Mouse (Mus musculus) left cerebral cortex, adult 8-10 months (tissue): Measurements from ENCODE around the gene Pum1. TPM values are rescaled to one million over a fixed set of nuclear protein-coding genes. Genes with fewer than 3 reads are reported as not detected.
"Not testable (repeated sequence)": the region's sequence is repeated elsewhere in the genome, so short reads cannot be mapped to it uniquely, and the experiment has no call there.

Source experiments
- DNase-seq, 2 experiments: peaks; one replicate each; pipeline ENCODE4 v3.0.0; 2022; ENCODE audit warnings: low spot score in 2 of 2
- total RNA-seq, 4 experiments: library from RNA; stranded (reverse); gene quantifications; 2 replicates each; pipeline ENCODE4 v1.2.4; 2022

Pum1 gene
- total RNA-seq, 4 experiments from 2014 or later, result 101 to 116 (median 106) TPM

DNA sequence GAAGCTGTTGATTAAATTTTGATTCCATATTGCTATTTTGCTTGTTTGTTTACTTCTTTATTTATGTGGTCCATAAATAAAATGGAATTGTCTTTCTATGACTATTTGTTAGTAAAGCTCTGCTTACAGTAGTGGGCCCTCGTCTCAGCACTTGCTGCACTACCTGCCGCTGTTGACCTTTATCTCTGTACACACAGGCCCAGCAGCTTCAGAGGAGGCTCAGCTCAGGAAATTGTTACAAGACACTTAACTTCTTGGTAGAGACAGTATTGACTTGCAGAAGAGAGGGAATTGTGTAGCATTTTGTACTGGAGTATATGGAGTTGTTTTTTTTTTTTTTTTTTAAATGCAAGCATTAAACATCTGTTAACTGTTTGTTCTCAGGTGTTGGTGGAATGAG lies 5.4 kb downstream of the Pum1 start:
- DNase-seq, result no peak

DNA sequence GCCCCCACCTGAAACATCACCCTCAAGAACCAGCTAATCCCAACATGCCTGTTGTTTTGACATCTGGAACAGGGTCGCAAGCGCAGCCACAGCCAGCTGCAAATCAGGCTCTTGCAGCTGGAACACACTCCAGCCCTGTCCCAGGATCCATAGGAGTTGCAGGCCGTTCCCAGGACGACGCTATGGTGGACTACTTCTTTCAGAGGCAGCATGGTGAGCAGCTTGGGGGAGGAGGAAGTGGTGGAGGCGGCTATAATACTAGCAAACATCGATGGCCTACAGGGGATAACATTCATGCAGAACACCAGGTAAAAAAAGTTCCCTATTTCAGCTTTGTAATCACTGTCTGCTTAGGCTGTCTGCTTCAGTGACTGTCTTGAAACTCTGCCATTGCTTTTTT lies 5.9 kb downstream of the Pum1 start:
- DNase-seq, result no peak

DNA sequence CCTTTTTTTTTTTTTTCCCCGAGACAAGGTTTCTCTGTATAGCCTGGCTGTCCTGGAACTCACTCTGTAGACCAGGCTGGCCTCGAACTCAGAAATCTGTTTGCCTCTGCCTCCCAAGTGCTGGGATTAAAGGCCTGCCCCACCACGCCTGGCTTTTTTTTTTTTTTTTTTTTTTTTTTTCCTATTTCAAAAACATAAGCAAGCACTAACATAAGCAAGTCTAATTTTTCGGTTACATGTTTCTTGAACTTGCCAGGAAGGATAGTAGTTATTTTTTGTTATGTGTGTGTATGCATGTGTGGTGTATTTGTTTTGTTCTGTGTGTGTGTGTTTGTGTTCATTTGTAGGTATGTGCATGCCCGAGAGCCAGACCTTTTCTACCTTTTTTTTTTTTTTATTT lies 6.9 kb downstream of the Pum1 start:
- DNase-seq, result not testable (repeated sequence)

DNA sequence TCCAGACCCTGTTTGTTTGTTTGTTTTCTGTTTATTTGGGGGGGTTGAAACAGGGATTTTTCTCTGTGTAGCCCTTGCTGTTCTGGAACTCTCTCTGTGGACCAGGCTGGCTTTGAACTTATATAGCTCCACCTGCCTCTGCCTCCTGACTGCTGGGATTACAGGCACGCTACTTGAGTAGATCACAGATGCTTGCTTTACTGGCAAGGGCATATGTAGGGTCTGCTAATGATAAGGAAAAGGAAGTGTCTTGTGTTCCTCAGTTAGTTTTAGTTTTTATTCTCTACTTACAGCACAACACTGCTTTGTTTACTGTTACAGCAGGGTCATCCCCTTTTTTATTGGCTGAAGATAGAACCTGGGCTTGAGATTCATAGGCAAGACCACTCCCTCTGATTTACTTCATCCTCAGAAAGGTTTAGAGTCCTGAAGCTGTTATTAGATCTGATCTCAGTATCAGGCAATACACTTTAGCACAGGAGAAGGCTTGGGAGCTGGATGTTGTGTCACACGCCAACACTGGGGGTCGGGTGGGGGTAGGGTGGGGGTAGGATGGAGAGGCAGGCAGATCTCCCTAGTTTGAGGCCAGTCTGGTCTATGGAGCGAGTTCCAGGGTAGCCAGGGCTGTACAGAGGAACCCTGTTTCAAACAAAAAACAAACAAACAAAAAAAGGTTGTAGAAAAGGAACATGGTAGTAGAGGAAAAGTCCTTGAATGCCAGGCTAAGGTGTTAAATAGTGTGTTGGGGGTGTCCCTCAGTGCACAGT lies 8.1 kb downstream of the Pum1 start:
- no peak for DNase-seq

DNA sequence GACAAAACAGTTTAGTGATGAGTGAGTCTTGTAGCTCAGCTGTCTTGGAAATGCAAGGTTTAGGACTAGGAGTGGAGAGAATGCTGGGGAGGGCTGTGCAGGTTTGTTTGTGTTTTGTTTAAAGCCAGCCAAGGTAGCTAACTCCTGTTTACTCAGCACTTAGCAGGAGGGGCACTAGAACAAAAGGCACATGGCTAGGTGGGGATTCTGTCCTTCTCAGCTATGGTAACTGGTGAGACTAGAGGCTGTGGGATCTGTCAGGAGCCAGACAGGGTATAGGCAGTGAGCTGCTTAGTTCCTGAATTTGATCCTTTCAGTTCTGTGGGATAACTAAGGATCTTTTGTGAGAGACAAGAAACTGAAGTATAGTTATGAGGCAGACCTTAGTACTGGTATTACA lies 9.0 kb downstream of the Pum1 start:
- no peak for DNase-seq

DNA sequence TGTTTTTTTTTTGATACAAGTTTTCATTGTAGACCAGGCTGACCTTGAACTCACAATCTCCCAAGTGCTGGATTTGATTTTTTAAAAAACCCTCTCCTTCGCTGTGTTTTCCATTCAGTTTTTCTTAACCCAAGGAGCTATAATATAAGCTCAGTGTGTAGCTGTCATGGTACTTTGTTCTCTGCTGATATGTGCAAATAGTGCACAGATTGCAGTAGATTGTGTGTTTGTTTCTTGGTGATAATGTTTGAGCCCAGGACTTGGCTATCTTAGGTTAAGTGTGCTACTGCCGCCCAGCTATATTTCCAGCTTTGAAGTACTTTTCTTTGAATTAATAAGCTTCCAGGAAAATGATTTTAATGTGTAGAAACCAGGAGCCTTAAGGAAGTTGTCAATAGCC lies 13.6 kb downstream of the Pum1 start:
- DNase-seq, result no peak

DNA sequence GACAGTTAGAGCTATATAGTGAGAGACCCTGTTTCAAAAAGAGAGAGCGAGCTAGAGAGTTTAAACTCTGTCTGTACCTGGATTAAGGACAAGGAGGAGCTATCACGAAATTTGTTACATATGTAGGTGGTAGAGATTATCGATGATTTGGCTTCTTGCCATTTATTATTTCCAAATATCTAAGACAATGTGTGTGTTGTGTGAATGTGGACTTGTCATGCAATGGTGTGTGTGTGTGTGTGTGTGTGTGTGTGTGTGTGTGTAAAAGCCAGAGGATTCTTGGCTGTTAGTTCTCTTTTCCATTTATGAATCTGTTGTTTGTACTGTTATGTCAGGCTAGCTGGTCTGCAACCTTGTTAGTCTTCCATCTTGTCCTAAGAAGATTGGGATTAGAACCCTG lies 15.0 kb downstream of the Pum1 start:
- no peak for DNase-seq

DNA sequence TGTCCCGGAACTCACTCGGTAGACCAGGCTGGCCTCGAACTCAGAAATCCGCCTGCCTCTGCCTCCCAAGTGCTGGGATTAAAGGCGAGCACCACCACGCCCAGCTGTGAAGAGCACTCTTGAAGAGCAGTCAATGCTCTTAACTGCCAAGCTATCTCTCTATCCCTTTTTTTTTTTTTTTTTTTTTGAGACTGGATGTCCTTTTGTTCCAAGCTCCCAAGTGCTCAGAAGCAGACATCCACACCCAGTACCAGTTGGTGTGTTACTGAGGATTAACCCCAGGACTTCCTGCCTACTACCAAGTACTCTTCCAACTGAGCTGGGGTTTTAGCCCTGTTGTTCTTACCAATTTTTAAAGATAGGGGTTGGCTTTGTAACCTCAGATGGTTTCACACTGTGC lies 17.6 kb downstream of the Pum1 start:
- DNase-seq, result no peak

DNA sequence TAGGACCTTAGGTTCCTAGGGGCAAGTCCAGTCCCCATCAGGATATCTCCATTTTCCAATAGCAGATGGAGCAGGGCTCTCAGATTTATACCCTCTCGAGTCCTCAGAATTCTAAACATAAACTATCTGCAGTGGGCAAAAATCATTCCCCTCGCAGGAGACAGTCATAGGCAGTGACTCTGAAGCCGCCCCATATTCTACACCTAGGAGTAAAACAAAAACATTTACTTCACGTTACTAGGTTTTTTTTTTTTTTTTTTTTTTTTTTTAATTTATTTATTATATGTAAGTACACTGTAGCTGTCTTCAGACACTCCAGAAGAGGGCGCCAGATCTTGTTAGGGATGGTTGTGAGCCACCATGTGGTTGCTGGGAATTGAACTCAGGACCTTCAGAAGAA lies 19.9 kb downstream of the Pum1 start:
- not testable (repeated sequence) for DNase-seq

DNA sequence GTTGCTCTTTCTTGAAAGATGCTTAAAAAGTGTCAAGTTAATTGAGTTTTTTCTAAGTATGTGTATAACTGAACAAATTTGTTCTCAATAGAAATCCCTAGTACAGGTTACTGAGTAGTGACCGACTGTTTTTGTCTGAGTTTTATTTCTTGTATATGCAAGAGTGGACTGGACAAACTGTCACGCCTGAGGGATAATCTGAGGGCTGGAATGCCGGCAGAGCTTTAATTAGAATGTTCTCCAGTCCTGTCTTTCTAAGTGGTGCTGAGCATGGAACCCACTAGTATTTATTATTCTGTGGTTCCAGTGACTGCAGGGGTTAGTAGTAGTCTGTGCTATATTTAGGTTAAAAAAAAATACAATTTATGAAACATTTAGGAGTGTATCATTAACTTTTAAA lies 30.8 kb downstream of the Pum1 start:
- no peak for DNase-seq

DNA sequence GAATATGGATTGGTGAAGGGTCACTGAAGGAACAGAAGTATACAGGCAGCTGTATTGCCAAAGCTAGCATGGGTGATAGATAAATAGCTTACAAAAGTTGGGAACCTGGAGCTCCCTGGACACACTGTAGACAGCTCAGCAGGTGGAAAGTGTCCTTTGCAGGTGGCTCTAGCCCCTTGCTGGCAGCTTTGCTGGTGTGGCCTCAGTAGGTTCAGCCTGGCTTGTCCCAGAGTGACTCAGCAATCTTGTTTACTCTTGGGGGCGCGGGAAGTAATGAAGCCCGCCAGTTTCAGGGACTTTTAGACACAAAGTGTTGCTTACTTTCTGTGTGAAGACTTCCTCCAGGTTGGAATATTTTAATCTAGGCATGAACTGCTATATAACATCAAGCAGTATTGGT lies 31.9 kb downstream of the Pum1 start:
- DNase-seq, result no peak

DNA sequence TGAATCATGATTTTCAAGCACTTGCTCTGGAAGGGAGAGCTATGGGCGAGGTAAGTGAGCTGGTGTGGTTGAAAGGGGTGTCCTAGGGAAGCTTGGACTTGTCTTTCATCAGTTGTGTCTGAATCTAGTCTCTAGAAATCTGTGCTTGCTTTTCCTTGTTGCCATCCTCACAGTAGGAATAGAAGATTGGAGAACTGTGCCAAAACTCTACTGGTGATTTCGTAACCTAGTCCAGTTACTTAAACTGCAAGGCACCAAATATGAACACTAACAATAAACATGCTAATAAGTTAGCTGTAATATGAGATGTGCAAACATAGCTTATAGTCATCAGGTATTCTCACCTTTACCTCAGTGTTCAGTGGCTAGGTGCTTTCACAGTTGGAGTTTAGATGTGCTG lies 37.9 kb downstream of the Pum1 start:
- no peak for DNase-seq

DNA sequence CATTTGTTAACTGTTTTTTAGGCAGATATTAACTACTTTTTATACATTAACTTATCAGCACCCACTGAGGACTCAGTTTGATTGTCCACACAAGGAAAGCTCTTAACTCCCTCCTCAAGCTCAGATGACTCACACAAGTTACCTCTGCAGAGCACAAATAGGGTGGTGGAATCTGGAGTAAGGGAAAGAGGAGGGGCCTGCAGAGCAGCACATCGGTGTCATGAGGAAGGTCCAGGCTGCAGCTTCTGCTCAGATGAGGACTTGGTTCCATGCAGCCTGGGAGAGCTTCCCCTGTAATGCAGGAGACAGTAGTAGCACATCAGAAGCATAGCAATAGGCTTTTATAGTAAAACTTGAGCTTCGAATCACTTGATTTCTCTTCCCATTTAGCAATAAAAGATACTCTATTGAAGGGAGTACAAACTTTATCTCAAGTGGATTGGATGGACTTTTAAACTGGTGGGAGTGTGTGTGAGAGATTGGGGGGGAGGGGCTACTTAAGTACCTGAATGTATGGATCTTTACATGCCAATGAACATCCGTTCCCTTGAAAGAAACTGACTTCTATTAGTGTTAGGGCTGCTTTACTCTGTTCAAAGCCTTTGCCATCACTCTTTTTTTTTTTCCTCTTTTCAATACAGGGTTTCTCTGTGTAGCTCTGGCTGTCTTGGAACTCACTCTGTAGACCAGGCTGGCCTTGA lies 39.9 kb downstream of the Pum1 start:
- DNase-seq, result no peak

DNA sequence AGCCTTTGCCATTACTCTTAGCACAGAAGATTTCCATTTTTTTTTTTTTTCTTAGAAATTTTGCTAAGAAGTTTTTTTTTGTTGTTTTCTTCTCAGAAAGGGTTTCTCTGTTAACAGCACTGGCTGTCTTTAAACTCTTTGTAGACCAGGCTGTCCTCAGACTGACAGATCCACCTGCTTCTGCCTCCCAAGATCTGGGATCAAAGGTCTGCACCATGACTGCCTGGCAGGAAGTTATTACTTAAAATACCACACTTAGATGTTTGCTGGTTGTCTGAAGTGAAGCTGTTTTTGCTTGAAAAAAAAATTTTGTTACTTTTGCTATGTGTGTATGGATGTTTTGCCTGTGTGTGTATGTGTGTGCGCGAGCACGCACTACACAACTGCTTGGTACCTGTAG lies 40.5 kb downstream of the Pum1 start:
- DNase-seq, result no peak

DNA sequence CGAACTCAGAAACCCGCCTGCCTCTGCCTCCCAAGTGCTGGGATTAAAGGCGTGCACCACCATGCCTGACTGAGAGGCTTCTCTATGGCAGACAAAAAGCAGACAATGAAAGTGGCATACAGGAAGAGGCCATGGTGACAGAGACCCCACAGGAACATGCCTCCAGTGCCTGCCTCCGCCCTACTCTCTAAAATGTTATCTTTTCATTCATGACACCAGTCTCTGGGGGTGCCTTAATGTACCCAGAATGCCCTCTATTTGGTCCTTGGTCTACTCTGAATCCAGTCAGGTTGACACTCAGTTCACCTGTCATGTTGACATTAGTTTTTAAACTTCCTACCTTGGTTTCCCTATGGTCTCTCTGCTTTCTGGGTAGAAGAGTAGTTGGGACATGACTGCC lies 41.5 kb downstream of the Pum1 start:
- DNase-seq, result no peak

DNA sequence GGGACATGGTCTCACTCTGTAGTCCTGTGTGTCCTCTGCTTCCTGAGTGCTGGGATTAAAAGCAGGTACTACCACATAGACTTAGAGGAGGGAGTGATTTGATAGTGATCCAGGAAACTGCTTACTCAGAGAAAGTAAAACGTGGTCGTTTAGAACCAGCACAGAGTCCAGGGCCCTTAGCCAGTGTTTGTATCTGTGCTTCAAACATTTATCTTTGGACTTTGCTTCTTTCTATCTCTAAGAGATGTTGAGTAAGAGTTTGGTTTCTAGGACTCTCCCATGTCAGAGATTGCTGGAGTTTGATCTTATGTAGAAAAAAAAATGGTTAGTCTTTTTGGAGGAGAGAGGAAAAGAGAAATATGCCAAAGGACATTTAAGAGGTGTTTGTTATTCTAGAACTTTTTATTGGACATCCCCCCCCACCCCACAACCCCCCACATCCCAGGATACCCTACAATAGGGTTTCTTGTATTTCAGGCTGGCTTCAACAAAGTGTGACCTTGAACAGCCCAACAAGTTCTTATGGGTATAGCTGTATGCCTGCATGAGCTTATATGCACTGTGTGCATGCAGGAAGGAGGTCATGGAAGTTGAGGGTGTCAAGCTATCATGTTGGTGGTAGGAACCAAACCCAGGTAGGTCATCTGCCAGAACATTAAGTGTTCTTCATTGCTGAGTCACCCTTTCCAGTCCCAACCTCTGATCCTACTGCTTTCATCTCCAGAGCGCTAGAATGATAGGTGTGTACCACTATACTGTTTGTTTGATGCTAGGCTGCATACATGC lies 43.3 kb downstream of the Pum1 start:
- DNase-seq, result no peak

DNA sequence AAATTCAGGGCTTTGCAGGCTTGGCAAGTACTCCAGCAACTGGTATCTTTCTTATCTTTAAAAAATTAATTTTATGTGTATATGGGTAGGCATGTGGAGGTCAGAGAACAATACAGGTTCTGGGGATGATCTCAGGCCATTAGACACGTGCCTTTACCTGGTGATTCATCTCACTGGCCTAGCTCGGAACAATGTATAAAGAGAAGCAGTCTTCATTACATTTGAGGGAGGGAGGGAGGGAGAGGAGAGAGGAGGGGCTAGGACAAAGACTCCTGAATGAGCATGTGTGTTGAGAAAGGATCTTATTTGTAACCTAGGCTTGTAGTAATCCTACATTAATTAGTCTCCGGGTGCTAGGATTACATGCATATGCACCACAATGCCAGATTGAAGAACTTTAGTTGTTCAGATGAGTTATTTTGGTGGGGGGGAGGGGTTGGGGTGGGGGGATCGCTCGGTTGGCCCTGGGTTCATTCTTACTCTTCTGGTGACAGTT lies 48.3 kb downstream of the Pum1 start:
- no peak for DNase-seq

DNA sequence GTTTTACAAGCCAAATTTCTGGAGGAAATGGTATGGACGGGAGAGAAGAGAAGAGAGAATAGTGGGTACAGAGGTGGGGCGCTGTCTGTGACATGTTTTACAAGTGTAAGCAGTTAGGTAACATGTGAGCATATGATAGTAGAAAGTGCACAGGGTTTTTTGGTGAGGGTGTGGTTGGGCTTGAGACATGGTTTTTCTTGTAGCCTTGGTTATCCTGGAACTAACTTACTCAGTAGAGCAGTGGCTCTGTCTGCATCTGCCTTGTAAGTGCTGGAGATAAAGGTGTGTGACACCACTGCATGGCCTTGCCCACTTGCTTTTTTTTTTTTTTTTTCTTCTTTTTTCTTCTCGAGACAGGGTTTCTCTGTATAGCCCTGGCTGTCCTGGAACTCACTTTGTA lies 49.2 kb downstream of the Pum1 start:
- DNase-seq, result no peak

DNA sequence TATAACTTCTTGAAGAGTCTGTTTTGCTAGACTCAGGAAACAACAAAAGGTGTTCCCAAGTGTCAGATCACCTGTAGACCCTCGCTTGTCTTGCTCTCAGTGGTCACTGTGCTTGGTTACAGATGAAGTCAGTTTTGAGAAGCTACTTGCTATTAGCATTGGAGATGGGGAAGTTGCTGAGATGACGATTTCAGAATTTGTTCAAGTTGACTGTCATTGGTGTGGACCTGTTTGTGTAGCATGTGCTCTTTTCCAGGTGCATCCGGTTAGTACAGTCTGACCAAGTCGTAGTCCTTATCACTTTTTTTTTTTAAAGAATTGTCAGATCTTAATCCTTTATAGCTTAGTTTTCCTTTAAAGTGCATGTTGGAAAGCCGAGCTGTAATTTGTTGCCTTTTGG lies 50.3 kb downstream of the Pum1 start:
- DNase-seq, result no peak

DNA sequence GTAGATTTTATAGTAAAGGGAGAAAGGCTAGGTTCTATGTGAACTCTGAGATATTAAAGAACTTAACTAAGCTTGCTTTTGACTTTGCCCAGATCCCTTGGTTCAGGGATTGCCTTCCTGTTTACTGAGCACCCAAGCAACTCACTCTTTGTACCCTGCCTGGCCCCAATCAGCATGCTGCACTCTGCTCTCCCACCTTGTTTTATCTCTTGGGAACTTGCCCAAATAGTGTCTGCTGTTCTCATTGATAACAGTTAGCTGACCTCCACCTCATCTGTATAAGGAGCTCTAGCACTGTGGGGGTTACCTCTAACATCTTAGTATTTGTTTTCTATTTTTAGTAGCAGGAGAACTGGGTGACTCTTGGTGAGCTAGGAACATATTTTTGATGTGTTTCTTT lies 52.0 kb downstream of the Pum1 start:
- no peak for DNase-seq

DNA sequence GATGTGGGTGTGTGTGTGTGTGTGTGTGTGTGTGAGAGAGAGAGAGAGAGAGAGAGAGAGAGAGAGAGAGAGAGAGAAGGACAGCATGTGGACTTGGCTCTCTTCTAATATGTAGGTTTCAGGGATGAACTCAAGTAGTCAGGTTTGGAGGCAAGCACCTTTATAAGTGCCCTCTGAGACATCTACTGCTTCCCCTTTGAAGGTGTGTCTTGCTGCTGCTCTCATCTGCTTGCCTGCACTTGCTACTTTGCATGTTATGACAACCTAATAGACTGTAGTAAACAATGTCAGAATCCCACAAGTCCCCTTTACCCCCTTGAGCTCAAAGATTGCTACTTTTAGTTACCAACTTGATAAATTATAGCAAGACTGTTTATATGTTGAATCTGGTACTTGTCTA lies 52.5 kb downstream of the Pum1 start:
- DNase-seq, result no peak

DNA sequence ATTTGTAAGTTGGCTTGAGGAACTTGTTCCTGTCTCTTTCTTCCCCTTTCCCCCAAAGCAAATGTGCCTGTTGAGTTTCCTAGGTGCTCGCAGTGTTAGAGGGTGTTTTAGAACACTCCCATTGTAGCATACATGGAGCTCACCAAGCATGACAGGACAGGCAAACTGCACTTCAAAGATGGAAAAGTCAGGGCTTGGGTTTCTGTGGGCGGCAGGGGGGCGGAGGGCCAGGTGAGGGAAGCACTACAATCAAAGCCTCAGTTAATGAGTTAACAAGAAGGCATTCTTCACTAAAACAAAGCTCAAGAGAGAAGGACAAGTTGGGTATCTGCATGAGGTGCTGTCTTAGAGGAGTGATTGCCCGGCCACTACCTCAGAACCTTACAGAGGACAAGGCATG lies 56.2 kb downstream of the Pum1 start:
- no peak for DNase-seq
